Mouse (Mus musculus) liver, adult (tissue): ENCODE data around the gene Plekhm1.

ENCODE experiments used
- GATA4 ChIP-seq: IDR thresholded peaks from 2 replicates; pipeline ENCODE4 v1.6.1; 2014; ENCODE audit warnings: mild to moderate bottlenecking, low read length; ENCODE audit not compliant: insufficient replicate concordance

Gene Plekhm1

DNA sequence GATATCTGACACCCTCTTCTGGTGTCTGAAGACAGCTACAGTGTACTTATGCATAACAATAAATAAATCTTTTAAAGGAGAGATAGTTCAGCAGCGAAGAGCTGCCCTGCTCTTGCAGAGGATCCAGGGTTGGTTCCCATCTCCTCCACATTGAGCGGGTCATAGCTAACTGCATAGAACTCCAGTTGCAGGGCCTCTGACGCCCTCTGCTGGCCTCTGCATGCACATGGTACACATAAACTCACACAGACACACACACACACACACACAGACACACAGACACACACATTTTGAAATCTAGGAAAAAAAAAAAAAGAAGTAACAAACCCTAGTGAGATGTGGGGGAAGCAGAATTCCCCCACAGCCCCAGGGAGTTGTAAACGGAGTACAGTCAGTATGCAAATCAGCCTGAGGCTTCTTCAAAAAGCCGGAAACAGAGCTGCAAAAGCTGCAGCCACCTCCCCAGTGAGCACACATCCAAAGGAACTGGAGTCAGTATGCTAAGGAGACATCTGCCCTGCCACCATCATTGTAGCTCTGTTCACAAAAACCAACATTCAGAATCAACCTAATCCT is 60.2 kb downstream of the Plekhm1 start:
- no peak for TF ChIP-seq GATA4

DNA sequence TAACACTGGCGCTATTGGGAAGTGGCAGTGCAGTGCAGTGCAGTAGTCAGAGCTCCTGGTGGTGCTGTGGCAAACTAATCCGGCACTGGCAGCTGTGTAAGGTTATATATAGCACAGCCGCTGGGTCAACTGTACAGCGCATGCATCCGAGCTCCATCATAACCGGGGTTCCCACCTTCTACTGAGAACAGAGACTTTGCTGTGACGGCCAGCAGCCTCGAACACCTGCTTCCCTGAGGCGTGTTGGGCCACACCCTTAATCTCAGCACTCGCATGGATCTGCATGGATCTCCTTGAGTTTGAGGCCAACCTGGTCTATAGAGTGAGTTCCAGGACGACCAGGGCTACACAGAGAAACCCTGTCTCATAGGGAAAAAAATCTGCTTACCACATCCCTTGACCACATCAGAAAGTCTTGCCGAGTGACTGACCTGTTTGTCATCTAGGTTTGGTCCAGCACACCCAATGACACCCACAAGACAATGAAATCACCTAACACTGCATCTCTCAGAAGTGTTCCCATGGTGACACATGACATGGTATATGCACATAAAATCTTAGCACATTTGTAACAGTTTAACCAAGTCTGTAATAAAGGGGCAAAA is 61.7 kb downstream of the Plekhm1 start:
- no peak for TF ChIP-seq GATA4

DNA sequence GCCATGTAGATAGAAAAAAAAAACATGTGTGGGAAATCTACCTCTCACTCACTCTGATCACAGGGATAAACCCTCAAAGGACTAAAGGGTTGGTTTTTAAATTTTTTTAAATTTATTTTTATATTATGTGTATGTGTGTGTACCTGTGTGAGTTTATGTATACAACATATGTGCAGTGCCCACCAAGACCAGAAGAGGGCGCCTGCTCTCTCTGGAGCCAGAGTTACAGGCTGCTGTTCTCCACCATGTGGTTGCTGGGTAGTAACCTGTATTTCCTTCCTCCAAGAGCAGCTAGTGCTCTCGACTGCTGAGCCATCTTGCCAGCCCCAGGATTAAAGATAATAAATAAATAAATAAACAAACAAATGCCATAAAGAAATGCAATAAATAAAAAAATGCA is 62.8 kb downstream of the Plekhm1 start:
- no peak for TF ChIP-seq GATA4

DNA sequence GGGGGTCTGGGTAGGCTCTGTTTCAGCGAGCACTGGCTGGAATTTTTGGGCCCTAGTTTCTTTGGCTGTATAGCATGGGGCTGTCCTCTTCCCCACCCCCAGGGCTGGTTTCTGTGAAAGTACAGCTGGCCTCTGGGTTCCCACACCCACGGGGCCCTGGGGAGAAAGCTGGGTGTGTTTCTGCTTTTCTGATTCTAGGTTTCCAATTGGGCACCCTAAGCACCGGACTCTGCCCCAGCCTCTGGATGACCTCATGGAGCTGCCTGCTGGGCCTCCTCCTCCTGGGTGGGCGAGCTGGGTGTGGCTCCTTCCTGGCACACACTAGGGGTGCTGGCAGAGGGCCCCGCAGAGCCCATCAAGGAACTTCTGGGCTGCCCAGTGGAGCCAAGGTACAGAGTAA is 65.8 kb downstream of the Plekhm1 start:
- TF ChIP-seq GATA4: no peak

DNA sequence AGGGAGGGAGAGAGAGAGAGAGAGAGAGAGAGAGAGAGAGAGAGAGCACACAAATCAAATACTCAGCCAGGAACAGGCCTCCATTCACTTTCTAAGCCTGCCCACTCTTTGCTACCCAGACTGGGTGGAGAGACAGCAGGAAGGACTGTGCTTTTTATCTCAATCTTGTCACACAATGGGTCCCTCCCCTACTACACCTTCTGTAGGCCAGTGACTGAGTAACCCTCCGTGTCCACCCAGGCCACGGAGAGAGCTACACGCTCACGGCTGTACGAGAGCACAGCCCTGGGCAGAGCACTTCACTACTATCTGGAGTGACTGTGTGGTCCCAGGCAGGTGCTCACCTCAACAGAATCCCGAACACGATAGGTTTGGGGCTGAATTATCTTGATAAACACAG is 66.3 kb downstream of the Plekhm1 start:
- TF ChIP-seq GATA4: no peak

DNA sequence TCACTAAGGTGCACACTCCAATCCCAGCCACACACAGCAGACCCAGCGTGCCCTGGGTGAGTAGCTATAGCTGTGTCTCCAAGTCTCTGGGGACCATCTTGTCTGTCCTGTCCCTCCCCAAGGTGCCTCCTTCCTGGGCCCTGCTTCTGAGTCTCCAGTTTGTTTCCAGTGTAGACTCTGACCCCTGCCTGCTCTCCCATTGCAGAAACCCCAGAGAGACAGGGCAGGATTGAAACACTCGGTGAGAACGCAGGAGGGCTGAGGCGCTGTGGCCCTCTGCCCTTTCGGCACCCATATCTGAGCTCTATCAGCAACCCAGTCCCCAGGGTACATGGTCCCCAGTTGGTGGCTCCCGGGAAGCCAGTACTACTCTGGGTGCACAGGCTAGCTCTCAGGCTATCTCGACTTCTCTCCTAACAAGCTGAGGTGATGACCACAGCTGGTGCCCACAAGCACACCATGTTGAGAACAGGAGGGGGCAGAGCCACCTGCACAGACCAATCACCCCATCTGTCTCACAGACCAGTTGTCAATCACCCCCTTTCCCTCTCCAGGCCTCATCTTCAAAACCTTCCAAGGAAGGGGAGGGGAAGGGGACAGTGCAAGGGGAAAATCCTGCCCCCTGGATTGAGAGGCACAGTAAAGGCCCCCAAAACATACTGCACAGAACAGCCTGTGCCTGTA is 66.9 kb downstream of the Plekhm1 start:
- no peak for TF ChIP-seq GATA4

DNA sequence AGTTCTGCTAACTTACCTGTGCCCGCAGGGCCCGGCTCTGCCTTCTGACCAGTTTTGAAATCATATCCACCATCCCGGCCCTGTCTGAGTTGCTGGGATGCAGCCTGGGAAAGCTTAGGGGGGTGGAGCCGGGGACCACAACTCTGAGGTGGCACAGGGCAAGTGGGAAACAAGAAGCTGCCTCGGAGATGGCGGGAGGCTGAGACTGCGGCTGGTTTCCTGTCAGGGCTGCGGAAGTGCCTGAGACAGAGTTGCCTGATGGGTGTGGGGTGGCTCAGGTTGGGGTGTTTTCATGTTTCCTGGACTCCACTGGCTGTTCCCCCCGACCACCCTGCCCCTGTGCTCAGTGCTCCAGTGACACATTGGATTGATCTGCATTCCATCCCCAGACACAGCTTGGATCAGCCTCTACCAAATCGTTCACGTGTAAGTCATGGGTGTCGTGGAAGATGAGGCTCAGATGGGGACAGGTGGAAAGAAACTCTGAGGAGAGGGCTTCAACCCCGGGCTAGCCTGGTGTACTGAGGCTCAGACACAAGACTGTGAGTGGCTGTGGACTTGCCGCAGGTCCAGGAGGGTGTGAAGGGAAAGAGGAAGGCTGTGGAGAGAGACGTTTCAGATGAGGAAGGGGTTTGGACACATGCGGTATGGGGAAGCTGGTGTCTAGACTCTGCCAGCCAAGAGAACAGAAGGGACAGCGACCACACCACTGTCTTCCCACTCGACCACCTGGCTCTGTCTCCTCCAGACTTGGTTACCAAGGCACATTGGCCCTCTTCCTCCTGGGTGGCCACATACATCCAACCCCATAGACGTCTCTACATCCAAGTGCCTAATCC is 67.8 kb downstream of the Plekhm1 start:
- no peak for TF ChIP-seq GATA4

DNA sequence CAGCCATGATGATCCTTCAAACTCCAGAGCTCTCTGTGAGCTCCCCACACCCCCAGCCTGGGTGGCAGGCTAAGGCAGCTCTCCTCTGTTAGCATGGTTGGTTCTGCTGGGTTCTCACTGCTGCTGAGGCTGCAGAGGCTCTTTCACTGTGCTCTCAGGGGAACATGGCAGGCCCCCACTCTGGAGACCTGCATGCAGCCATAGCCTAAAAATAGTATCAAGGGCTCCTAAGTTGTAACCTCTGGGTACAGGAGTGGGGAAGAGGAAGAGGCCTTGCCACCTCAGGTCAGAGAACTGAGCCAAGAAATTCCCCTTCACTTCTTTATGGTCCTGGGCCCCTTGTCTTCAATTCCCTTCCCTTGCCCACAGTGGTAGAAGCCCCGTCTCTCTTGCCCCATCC is 68.6 kb downstream of the Plekhm1 start:
- no peak for TF ChIP-seq GATA4

DNA sequence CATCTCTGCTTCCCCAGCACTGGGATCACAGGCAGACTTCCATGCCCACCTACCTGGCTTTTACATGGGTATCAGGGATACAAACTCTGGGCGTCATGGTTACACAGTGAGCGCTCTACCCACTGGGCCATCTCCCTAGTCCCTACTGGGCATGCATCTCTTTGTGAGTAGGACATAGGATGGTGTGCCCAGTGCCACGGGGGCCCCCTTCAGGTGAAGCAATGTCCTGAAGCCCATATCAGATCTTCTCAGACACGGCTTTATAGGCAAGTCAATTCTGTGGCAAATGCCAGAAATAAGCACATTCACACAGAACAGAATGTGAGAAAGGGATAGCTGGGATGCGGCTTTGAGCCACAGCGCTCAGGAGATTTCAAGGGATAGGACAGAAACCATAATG is 69.4 kb downstream of the Plekhm1 start:
- TF ChIP-seq GATA4: no peak

DNA sequence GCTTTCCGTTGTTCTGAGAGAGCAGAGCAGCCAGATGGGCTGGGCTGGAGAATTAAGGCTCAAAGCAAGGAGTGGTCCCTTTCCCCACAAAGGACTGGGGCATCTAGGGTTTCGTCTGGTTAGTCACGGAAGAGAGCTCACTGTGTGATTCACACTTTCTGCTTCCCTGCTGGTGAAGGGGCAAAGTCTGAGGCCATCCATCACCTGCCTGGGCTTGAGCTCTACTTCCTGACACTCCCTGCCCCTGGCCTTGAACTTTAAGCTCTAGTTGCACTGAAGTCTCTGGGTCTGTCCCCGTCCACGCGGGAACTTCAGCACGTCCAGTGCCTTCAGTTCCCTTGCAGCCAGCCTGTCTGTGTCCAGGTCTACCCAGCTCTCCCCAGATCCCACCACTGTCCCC is 71.8 kb downstream of the Plekhm1 start:
- no peak for TF ChIP-seq GATA4

DNA sequence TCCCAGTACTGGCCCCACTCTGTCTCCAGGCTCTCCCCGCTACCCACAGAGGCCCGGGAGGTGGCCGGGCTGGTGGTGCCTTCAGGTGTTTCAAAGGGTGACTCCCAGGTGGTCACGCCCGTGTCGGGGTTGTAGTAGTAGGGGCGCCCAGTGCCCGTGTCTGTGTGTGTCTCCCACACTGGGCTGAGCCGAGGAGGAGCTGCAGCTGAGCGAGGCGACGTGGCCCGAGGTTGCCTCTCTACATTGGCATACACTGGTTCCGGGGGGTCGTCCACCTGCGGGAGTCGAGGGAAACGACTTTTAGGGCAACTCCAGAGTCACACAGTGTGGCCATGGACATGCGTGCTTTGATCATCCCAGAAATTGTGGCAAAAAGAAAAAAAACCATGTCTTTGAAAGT is 72.4 kb downstream of the Plekhm1 start:
- TF ChIP-seq GATA4: no peak

DNA sequence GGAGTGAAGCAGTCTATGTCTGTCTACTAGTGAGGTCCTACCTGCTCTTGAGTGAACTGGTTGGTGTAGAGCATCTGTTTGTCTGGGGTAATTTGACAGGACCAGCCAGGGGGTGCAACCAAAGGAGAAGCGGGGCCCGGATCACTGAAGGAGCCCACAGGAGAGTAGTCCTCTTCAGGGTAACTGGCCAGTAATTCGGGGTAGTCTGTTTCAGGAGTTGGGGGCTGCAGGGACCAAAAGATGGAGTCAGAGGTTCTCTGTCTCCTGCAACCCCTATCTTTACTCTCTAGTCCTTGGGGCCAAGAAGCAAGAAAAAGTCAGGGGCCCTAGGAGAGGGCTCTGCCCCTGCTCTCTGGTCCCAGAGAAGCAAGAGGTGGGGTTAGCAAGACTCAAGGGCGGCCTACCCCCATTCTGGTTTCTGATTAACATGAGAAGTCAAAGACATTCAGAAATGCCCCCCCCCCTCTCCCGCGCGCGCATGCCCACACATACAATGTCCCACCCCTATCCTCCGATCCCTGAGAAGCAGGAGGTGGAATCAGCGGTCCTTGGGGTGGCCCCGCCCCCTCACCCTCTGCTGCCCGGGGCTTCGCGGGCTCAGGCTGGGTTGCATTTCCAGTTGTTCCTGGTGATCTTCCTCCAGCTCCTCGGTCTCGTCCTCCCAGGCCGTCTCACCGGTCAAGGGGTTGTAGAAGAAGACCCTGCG is 72.9 kb downstream of the Plekhm1 start:
- TF ChIP-seq GATA4: no peak

DNA sequence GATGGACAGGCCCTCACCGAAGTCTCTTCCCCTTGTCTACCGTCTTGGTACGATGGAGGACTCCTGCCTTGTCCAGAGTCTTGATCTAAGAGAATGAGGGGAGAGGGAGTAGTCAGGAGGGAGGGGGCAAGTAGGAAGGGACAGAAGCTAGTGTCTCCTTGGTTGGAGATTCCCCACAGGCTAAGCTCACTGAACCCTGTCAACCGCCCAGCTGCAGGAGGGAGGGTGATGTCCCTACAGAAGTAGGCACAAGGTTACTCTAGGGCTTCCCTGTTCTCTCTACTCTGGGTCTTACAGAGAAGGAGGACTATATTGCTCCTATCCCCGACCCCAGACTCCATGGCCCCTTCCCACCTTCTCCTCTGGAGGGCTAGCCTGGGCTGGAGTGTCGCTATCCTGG is 73.8 kb downstream of the Plekhm1 start:
- TF ChIP-seq GATA4: no peak

DNA sequence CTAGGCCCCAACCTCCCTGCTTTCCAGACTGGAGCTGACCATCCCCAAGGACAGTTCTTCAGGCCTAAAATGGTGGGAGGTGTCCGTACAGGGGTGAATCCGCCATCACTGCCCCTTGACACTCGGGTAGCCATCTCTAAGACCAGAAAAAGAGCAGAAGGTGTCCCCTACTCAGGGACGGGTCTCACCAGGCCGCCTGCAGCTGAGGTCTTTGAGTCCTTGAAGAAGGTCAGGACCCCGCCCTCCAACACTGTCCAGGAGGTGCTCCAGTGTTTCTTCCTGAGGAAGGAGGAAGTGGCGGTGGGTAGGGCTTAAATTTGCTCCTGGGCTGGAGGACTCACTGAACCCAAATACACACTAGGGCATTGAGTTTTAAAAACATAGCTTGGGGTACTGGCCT is 74.4 kb downstream of the Plekhm1 start:
- TF ChIP-seq GATA4: no peak

DNA sequence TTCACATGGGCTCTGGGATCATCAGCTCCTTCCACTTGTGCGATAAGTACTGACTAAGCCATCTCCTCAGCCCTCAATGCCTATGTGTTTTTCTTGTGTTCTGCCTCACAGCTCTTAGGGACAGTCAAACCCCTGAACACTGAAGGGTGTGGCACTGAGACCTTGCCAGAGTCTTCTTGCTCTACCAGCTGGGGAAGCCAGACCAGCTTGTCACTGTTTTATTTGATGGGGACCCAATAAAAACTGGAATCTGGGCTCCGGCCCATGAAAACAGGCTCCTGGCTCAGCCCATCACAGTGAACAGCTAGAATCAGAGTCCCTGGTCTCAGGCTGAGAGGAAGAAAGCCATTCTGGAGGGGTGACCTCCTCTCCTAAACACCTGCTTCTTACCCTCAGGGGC is 75.3 kb downstream of the Plekhm1 start:
- TF ChIP-seq GATA4: no peak

DNA sequence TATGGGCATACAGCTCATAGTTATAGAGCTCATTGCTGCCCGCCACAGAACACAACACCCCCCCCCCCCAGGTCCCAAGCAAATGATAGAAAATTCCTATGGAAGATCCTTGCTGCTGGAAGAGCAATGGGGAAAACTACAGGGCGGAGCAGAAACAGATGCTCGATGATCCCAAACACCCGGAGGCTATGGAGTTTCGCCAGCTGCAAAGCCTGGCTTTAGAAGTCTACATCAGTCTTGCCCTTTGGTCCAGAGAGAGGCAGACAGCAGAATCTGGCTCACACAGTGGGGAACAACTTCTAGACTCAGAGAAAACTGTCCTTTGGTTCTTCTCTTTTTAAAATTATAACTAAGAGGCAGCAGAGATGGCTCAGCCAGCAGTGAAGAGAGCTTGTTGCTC is 76.9 kb downstream of the Plekhm1 start:
- TF ChIP-seq GATA4: no peak

DNA sequence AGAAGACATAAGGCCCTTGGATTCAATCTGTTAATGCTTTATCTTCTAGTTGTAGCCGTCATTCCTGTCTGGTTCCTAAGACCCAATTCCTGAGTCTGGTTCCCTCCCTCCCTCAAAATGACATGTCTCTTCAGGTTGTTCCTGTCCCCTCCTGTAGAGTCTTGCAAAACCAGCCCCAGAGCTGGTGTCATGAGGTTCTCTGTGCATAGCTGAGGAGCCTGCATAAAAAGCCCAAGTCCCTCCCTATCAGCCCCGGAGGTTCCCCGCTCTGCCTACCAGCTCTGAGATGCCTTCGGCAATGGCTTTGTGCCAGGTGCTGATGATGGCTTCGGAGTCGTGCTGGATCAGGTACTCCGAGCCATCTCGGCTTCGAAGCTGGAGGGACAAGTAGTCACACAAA is 77.6 kb downstream of the Plekhm1 start:
- TF ChIP-seq GATA4: no peak
